Mouse (Mus musculus) leukemia stem cell, adult 10-12 weeks (primary cell): ENCODE results near the gene Gm43302. TPM values are rescaled to one million over a fixed set of nuclear protein-coding genes. Genes with fewer than 3 reads are reported as not detected.

Experiments used
- polyA plus RNA-seq: library from polyadenylated mRNA; stranded (reverse); fragments of >175 nt; gene quantifications from 2 replicates; pipeline ENCODE4 v1.2.3, GENCODE M21; 2012; ENCODE audit warnings: low replicate concordance

Gm43302 gene
- polyA plus RNA-seq, result 0.06 and 1.0 TPM in 2 replicates

DNA sequence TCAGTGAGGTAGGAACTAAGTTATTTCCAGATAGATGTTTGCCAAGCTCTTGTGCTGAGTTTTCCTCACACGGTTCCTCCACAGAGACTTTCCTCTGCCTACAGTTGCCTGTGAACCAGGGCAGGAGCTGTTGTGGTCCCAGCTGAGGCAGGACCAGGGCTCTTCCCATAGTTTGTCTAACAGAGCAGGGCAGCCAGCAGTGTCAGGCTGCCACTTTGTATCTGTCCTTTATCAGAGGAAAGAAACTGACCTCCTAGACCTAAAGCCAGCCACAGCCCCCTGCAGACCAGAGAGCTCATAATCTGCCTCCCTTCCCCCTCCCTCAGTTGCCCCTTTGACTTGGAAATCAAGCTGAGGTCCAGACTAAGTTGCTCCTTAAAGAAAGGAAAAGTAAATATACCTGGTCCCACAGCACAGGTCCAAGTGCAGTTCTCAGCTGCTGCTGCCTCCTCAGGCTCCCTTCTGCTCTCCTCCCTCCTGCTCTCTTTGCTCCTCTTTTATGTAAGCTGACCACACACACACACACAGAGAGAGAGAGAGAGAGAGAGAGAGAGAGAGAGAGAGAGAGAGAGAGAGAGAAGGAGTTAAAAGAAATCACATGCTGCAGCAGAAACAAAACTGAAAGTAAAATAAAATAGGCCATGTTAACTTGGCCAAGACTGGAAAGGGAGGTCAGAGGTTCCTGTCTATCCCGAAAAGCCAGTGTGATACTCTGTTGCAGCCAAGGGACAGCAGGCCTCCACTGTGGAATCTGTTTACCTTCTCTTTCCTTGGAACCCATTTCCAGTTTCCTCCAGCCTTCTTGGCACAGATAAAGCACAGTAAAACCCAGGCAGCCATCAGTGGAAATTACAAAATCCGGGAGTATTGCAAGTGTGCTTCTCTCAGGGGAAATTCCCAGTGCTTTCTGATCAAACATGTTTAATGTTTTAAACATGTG is at the start of gene Gm43302, which contains the start of gene Gbp6:
Gm43302 (minus strand) TSS at position 470 of the 940 bp plus-strand sequence.
Gbp6 (minus strand) TSS at position 473 of the 940 bp plus-strand sequence.

GRCm38 (mm10) chr5:105239483-105240047 is 53.9 kb downstream of the Gm43302 start, which contains the start of gene Gbp10:
Gene Gbp10, minus strand, starts transcription at chr5:105239533.

Other genes starting within 250 kb of the Gm43302 start
- 1.7 and 2.8 TPM in 2 replicates for gene Gbp9, start 154.2 kb downstream of the Gm43302 start, polyA plus RNA-seq
- 0.36 and 1.8 TPM in 2 replicates for gene Gbp8, start 154.2 kb downstream of the Gm43302 start, polyA plus RNA-seq
- gene Gbp4, start 154.1 kb downstream of the Gm43302 start, polyA plus RNA-seq, result 1.1 and 4.3 TPM in 2 replicates
- gene Gbp10, start 54.2 kb downstream of the Gm43302 start, polyA plus RNA-seq, result 0.68 TPM in 1 of 2 replicates, not detected in the other
- gene Gbp6, start within 50 bp of the Gm43302 start, polyA plus RNA-seq, result 0.15 and 0.36 TPM in 2 replicates
- gene Lrrc8b, start 122.1 kb upstream of the Gm43302 start, polyA plus RNA-seq, result 0.79 and 4.0 TPM in 2 replicates
- gene Lrrc8c, start 225.7 kb upstream of the Gm43302 start, polyA plus RNA-seq, result 213 and 376 TPM in 2 replicates